Mouse (Mus musculus) hindbrain, embryonic 14.5 days (tissue): ENCODE results near the gene Adgrl2. TPM values are rescaled to one million over a fixed set of nuclear protein-coding genes. Genes with fewer than 3 reads are reported as not detected.

Source experiments
- ATAC-seq: fragments of 200-750 bp; cut with Nextera tagmentation; 2 replicates; pipeline ENCODE4 v1.8.0; 2017; ENCODE audit warnings: moderate number of reproducible peaks, mild to moderate bottlenecking, moderate TSS enrichment, moderate library complexity; ENCODE audit not compliant: low FRiP score
- DNase-seq: peaks from one replicate; pipeline ENCODE4 v3.0.0-alpha.2; 2015; ENCODE audit warnings: low spot score
- H3K27ac ChIP-seq: fragments of 300-500 bp; sonication (generic); 2 replicates; pipeline ENCODE4 v1.5.1; 2014; ENCODE audit warnings: mild to moderate bottlenecking, moderate library complexity
- H3K27me3 ChIP-seq: fragments of 300-500 bp; sonication (generic); 2 replicates; pipeline ENCODE4 v1.6.1; 2014; ENCODE audit warnings: mild to moderate bottlenecking, low read length, mixed read lengths; ENCODE audit not compliant: control insufficient read depth, insufficient read depth
- H3K36me3 ChIP-seq: fragments of 300-500 bp; sonication (generic); replicated peaks from 2 replicates; pipeline ENCODE4 v1.6.1; 2014; ENCODE audit not compliant: control insufficient read depth, insufficient read depth
- H3K4me1 ChIP-seq: fragments of 300-500 bp; sonication (generic); replicated peaks from 2 replicates; pipeline ENCODE4 v1.6.1; 2014; ENCODE audit warnings: antibody characterized with exemption, low read length, mixed read lengths; ENCODE audit not compliant: control insufficient read depth, insufficient read depth
- H3K4me2 ChIP-seq: fragments of 300-500 bp; sonication (generic); replicated peaks from 2 replicates; pipeline ENCODE4 v1.6.1; 2014; ENCODE audit warnings: mild to moderate bottlenecking, moderate library complexity
- H3K4me3 ChIP-seq: fragments of 300-500 bp; sonication (generic); replicated peaks from 2 replicates; pipeline ENCODE4 v1.5.1; 2014; ENCODE audit warnings: mild to moderate bottlenecking, low read length
- H3K9ac ChIP-seq: fragments of 300-500 bp; sonication (generic); 2 replicates; pipeline ENCODE4 v1.6.1; 2014
- H3K9me3 ChIP-seq: fragments of 300-500 bp; sonication (generic); 2 replicates; pipeline ENCODE4 v1.6.1; 2016; ENCODE audit warnings: low read length; ENCODE audit not compliant: control insufficient read depth
- WGBS: fragments of 180-500 bp; shearing (Covaris S2); extraction: QIAGEN DNeasy Blood & Tissue Kit; methylation state at CpG from one replicate; pipeline ENCODE4 v1.1.7; 2014; 5-methylcytosine and 5-hydroxymethylcytosine counted together
- polyA plus RNA-seq: library from polyadenylated mRNA; unstranded; fragments of >200 nt; fragmentation: Nextera tagmentation; extraction: Ambion mirVana; gene quantifications from 2 replicates; pipeline ENCODE4 v1.2.1, GENCODE M21; 2014

Gene Adgrl2
- polyA plus RNA-seq, 1 experiment from 2014 or later = 171 TPM

DNA sequence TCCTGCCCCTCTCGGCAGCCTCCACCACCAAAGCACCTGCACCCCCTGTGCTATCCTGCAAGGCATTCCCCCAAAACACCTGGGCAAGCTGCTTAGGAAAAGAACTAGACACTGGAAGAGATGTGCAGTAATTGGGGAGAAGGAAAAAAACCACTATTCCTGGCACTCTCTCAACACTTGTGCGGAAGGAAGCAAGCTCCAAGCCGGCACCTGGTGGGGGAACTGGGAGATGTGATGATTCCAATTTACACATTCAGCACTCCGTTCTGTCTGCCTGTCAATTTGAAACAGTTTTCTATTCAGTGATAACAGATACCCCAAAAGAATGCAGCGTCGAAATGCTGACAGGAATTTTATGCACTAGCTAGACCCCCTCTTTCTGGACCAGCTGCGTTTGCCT, 50.9 kb downstream of the Adgrl2 start:
- DNase-seq = no peak
- ATAC-seq = no peak
- no peak overlapping the region for H3K4me2 ChIP-seq

DNA sequence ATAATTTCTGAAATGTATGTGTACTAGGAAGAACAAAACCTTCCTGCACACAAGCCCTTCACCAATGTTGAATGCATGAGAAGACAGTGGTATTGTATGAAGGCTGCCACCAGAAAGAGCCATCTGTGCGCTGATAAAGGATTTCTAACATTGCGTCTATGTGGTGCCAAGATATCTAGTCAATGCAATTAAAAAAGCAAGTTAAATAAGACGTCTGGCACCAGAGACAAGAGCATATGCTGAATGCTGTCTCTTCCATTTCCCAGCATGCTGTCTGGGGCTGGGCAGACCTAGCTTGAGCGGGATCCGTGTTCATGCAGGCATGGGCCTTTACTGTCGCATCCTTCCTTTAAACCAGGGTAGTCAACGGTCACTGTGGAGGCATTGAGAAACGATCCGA, 55.3 kb downstream of the Adgrl2 start:
- Histone ChIP-seq H3K4me3 (no peak overlapping the region), H3K4me1 (peaks cover 6% of the 10 kb centered on the region), H3K27me3 (no peaks in the 10 kb centered on the region), H3K27ac (no peak overlapping the region), H3K4me2 (no peak overlapping the region), H3K36me3 (no peaks in the 10 kb centered on the region), H3K9ac (no peak overlapping the region), H3K9me3 (no peaks in the 10 kb centered on the region)
- no peak for DNase-seq
- WGBS = 76% methylated on average over 9 of the region's 9 CpGs
- no peak for ATAC-seq

More for the DNA sequence above, 50.9 kb downstream of the Adgrl2 start:
- H3K27ac ChIP-seq = peak overlapping the region; percentile 43; the same call in 1 of the 2 replicates
- H3K27me3 ChIP-seq = no peaks in the 10 kb centered on the region
- no peak overlapping the region for H3K9ac ChIP-seq
- H3K4me3 ChIP-seq = no peak overlapping the region
- H3K9me3 ChIP-seq = no peaks in the 10 kb centered on the region
- H3K36me3 ChIP-seq = no peaks in the 10 kb centered on the region
- peaks cover 25% of the 10 kb centered on the region for H3K4me1 ChIP-seq
- 35% methylated on average over 7 of the region's 7 CpGs for WGBS

DNA sequence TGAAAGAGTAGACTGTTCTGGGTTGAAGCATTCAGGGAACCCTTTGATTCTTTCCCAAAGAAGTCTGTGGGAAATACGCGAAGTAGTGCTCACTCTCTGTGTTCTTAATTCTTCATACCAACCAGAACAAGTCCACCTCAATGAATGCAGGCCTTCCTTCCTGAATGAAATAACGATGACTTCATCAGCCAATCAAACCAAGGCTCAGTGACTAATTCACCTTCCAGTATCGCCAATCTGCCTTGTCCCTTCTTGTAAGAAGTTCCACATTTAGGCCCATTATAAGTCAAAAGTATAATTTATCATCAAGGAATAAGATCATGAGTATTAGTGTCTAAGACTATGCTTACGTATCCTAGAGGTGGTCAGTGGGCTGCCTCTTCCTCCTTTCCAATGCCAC, 56.1 kb downstream of the Adgrl2 start:
- ATAC-seq (no peak), DNase-seq (no peak)
- Histone ChIP-seq H3K27me3 (no peaks in the 10 kb centered on the region), H3K4me1 (peaks cover 3% of the 10 kb centered on the region), H3K36me3 (no peaks in the 10 kb centered on the region), H3K4me2 (no peak overlapping the region), H3K9ac (no peak overlapping the region), H3K4me3 (no peak overlapping the region), H3K9me3 (no peaks in the 10 kb centered on the region), H3K27ac (no peak overlapping the region)
- WGBS = 95% methylated on average over 5 of the region's 5 CpGs

DNA sequence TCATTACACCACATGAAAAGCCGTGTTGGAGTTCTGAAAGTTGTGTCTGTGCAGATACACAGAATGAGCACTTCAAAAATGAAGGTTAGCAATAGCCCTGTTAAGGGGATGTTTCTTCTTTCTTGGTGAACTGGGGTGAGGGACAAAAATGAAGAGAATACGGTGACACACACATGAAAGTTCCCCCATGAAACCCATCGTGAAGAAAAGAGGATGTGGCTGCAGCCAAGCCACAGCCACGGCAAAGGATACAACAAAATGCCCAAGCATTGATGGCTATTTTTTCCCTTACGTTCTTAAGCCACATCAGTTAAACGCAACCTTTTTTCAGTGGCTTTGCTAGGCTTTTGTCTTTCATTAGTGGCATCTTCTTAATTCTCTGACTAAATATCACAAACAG, 57.2 kb downstream of the Adgrl2 start:
- WGBS = 86% methylated on average over 6 of the region's 6 CpGs
- H3K4me3 ChIP-seq = no peak overlapping the region

DNA sequence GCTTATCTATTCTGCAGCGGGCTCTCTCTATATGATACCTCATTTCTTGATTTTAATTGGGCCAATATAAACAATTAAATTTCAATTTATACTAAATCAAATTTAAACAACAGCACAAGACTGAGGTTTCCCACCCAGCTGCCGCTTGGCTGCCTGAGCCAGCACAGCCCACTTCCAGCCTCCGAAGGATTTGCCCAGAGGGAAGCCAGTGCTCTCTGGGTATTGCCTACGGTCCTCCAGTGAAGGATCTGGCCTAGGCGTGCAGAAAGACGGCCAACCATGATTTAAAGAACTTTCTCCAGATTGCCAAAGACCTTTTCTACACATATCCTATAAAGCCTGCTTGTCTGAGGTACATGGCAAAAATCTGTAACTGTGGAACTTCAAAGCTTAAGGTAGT, 59.4 kb downstream of the Adgrl2 start:
- Histone ChIP-seq H3K27ac (no peak overlapping the region), H3K4me1 (0 out of 2 replicates have a peak, but pooled peaks cover 3% of the 10 kb centered on the region), H3K27me3 (no peaks in the 10 kb centered on the region), H3K9ac (no peak overlapping the region), H3K4me2 (no peak overlapping the region), H3K36me3 (no peaks in the 10 kb centered on the region), H3K9me3 (no peaks in the 10 kb centered on the region), H3K4me3 (no peak overlapping the region)
- no peak for ATAC-seq
- 72% methylated on average over 6 of the region's 6 CpGs for WGBS
- DNase-seq = no peak

More for the DNA sequence above, 57.2 kb downstream of the Adgrl2 start:
- ATAC-seq = no peak
- no peaks in the 10 kb centered on the region for H3K4me1 ChIP-seq
- H3K36me3 ChIP-seq = no peaks in the 10 kb centered on the region
- H3K27ac ChIP-seq = no peak overlapping the region
- no peak overlapping the region for H3K4me2 ChIP-seq
- DNase-seq = no peak
- H3K9ac ChIP-seq = no peak overlapping the region
- no peaks in the 10 kb centered on the region for H3K9me3 ChIP-seq
- no peaks in the 10 kb centered on the region for H3K27me3 ChIP-seq

DNA sequence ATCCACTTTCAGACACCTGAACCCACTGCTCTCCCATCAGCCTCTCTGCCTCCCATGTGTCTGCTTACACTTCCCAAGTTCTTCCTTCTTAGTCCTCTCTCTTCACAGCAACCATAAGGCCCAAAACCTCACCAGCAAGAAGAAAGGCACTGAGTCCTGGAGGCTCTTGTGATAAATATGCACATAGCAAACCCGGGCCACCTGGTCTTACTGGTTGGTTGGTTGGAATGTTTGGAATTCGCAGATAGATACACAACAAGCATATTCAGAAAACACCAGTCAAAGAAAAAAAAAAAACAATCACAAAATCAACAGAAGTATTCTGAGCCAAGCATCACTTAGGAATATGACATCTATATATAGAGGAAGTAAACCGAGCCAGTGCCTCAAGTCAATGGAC, 64.0 kb downstream of the Adgrl2 start:
- Histone ChIP-seq H3K36me3 (no peaks in the 10 kb centered on the region), H3K9ac (no peak overlapping the region), H3K27me3 (no peaks in the 10 kb centered on the region), H3K4me3 (no peak overlapping the region), H3K27ac (no peak overlapping the region), H3K4me1 (0 out of 2 replicates have a peak, but pooled peaks cover 12% of the 10 kb centered on the region), H3K4me2 (no peak overlapping the region), H3K9me3 (no peaks in the 10 kb centered on the region)
- DNase-seq = no peak
- 73% methylated on average over 3 of the region's 3 CpGs for WGBS
- ATAC-seq = no peak

DNA sequence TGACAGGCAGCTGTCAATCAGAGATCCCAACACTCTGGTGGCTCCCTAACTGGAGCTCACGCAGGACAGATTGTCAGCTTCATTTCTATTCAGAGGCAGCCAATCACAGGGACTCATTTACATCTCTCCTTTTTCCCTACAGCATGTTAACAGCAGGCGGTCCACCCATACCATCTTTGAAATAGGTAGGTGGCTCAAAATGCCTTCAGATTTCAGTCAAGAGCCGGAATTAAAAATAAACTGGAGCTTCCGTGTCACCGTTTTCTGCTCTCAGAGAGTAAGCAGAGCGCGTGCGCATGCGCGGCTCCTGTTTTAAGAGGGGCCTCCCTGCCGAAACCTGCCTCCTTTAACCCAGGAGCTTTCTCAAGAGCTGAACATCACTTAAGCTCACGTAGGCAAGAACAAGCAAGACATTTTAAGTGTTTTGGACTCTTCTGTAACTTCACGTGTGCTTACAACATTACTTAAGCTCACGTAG, 67.7 kb downstream of the Adgrl2 start:
- H3K4me3 ChIP-seq = peak overlapping the region; percentile 12; the same call in 1 of the 2 replicates
- no peak overlapping the region for H3K9ac ChIP-seq
- no peaks in the 10 kb centered on the region for H3K36me3 ChIP-seq
- H3K27me3 ChIP-seq = no peaks in the 10 kb centered on the region
- peaks cover 12% of the 10 kb centered on the region; the same call in 1 of the 2 replicates for H3K4me1 ChIP-seq
- peak; percentile 56 for DNase-seq
- H3K27ac ChIP-seq = no peak overlapping the region
- ATAC-seq = peak; percentile 37; the same call in 1 of the 2 replicates
- WGBS = 50% methylated on average over 14 of the region's 14 CpGs
- H3K9me3 ChIP-seq = no peaks in the 10 kb centered on the region
- peak overlapping the region; percentile 36 for H3K4me2 ChIP-seq

DNA sequence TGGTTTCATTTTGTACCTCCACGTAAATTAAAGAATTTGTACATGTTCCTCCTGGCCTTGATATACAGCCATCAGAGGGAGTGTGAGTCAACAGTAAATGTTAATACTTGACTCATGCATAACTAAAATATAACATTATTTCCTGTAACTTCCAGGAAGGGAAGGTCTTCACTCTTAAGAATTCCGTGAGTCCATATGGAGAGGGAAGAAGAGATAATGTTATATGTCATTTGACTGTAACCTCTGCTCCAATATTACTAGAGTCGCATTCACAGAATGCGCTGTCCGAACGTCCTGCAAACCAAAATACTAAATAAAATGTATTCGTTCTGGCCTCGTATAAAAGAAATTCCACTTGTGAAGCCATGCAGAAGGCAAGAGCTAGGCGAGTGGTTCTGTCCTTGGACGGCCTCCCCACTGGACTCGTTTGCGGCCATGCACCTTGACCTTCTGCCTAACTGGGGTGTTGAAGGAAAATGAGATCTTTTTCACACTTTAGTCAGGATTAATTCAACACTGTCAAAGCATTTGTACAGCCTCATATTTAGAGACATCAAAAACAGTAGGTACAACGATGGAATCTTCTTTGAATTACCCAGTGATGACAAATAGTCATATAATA, 68.3 kb downstream of the Adgrl2 start:
- Histone ChIP-seq H3K27ac (no peak overlapping the region), H3K4me1 (peaks cover 12% of the 10 kb centered on the region; the same call in 1 of the 2 replicates), H3K4me2 (peak overlapping the region; percentile 36), H3K4me3 (0 out of 2 replicates have a peak overlapping the region, but pooled peaks have one; percentile 12), H3K36me3 (no peaks in the 10 kb centered on the region), H3K9me3 (no peaks in the 10 kb centered on the region), H3K9ac (no peak overlapping the region), H3K27me3 (no peaks in the 10 kb centered on the region)
- DNase-seq (no peak), ATAC-seq (no peak)
- WGBS = 58% methylated on average over 13 of the region's 13 CpGs

DNA sequence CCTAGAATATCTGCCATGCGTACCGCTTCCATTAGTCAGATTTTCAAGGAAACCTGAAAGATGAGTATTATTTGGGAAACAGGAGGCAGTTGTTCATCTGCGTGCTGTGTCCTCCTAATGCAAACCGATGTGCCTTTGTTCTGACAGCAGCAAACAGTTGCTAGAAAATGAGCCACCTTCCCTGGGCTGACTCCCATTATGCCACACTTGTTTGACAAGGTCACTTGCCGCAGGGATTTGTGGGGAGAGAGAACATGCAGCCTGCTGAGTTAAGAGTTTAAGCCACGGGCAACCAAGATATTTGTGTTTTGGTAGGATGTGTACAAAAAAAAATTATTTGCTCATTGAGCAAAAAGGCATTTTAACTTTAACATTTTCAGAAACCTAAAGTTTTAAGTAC, 69.5 kb downstream of the Adgrl2 start:
- no peaks in the 10 kb centered on the region for H3K27me3 ChIP-seq
- DNase-seq = no peak
- no peak overlapping the region for H3K9ac ChIP-seq
- 52% methylated on average over 6 of the region's 6 CpGs for WGBS
- no peak for ATAC-seq
- no peaks in the 10 kb centered on the region for H3K9me3 ChIP-seq
- H3K4me3 ChIP-seq = no peak overlapping the region
- H3K36me3 ChIP-seq = no peaks in the 10 kb centered on the region
- no peak overlapping the region for H3K27ac ChIP-seq
- H3K4me2 ChIP-seq = no peak overlapping the region
- peaks cover 9% of the 10 kb centered on the region; the same call in 1 of the 2 replicates for H3K4me1 ChIP-seq
